Comparison of ENCODE assay signal across 8 mouse cellular contexts in genomic region chr15:86405527-86405926, GRCm38 (mm10).
A peak's percentile ranks its signal among the peaks of the same experiment; 100 is the strongest.
DNase-seq lines count a peak whose midpoint lies in the region; ATAC-seq and TF ChIP-seq lines count a peak whose summit lies in the region.

No protein-coding gene starts in this region.

- H3K27ac ChIP-seq in hindbrain, embryonic 11.5 days (ENCODE audit: low read depth, low read length), result no peak overlapping the region
- H3K27ac ChIP-seq in hindbrain, embryonic 13.5 days, result no peak overlapping the region

- ATAC-seq in hindbrain, embryonic 11.5 days (ENCODE audit: low FRiP score), result no peak
- no peak for ATAC-seq in hindbrain, embryonic 13.5 days (ENCODE audit: low FRiP score)

- no peaks in the 10 kb centered on the region for H3K9me3 ChIP-seq in hindbrain, embryonic 11.5 days (ENCODE audit: control insufficient read depth, low read length)
- no peaks in the 10 kb centered on the region for H3K9me3 ChIP-seq in hindbrain, embryonic 13.5 days
- no peaks in the 10 kb centered on the region for H3K9me3 ChIP-seq in E14TG2a.4 (ENCODE audit: low read length)

- no peak overlapping the region for H3K4me2 ChIP-seq in hindbrain, embryonic 11.5 days (replicated peaks; ENCODE audit: low read depth, low read length)
- H3K4me2 ChIP-seq in hindbrain, embryonic 13.5 days, result no peak overlapping the region

- DNase-seq in hindbrain, embryonic 11.5 days (ENCODE audit: low spot score), result peak; percentile 61
- peak; percentile 62 for DNase-seq in brain, embryonic 14.5 days (ENCODE audit: low read depth)
- peak; percentile 26 to 36 for DNase-seq in frontal cortex, postnatal 36 days (ENCODE audit: low spot score in 2 of 2)
- peak; percentile 34 for DNase-seq in layer of hippocampus, postnatal 36 days
- DNase-seq in naive thymus-derived CD4-positive, alpha-beta T cell, adult 2 months (ENCODE audit: low read depth), result peak; percentile 79
- peak; percentile 78 for DNase-seq in testis, postnatal 10 days (ENCODE audit: low spot score)

- H3K4me1 ChIP-seq in hindbrain, embryonic 11.5 days (replicated peaks; ENCODE audit: control insufficient read depth, insufficient read depth, low read length), result no peaks in the 10 kb centered on the region
- H3K4me1 ChIP-seq in hindbrain, embryonic 13.5 days (replicated peaks), result peaks cover 2% of the 10 kb centered on the region; the same call in 1 of the 2 replicates
- H3K4me1 ChIP-seq in E14TG2a.4 (replicated peaks; ENCODE audit: low read depth, low read length), result peaks cover 5% of the 10 kb centered on the region

- WGBS in hindbrain, embryonic 11.5 days, result 19% methylated on average over 4 of the region's 4 CpGs
- WGBS in hindbrain, embryonic 13.5 days, result 24% methylated on average over 4 of the region's 4 CpGs

- H3K36me3 ChIP-seq in hindbrain, embryonic 11.5 days (ENCODE audit: control insufficient read depth, insufficient read depth, low read length), result no peaks in the 10 kb centered on the region
- no peaks in the 10 kb centered on the region for H3K36me3 ChIP-seq in hindbrain, embryonic 13.5 days
- peaks cover 12% of the 10 kb centered on the region; the same call in 1 of the 2 replicates for H3K36me3 ChIP-seq in E14TG2a.4 (ENCODE audit: insufficient read depth, low read length)

- no peak overlapping the region for H3K9ac ChIP-seq in hindbrain, embryonic 11.5 days (ENCODE audit: low read depth, low read length)
- no peak overlapping the region for H3K9ac ChIP-seq in hindbrain, embryonic 13.5 days

- no peak overlapping the region for H3K4me3 ChIP-seq in hindbrain, embryonic 11.5 days (ENCODE audit: low read depth, low read length)
- H3K4me3 ChIP-seq in hindbrain, embryonic 13.5 days, result no peak overlapping the region
- H3K4me3 ChIP-seq in E14TG2a.4 (replicated peaks; ENCODE audit: low read length), result no peak overlapping the region

- TF ChIP-seq CTCF in E14TG2a.4 (conservative IDR thresholded peaks at IDR 0.05; ENCODE audit: low read length), result peak; percentile 89
- peak; percentile 85 for TF ChIP-seq CTCF in brain, embryonic 14.5 days (IDR thresholded peaks at IDR 0.05; ENCODE audit: borderline replicate concordance, extremely low read depth, insufficient read depth, insufficient read length)

- TF ChIP-seq POLR2A in brain, embryonic 14.5 days (IDR thresholded peaks at IDR 0.05; ENCODE audit: borderline replicate concordance, extremely low read depth, insufficient read depth, insufficient read length, poor library complexity, severe bottlenecking), result no peak

- no peaks in the 10 kb centered on the region for H3K27me3 ChIP-seq in hindbrain, embryonic 11.5 days (ENCODE audit: control insufficient read depth, insufficient read depth, low read length)
- H3K27me3 ChIP-seq in hindbrain, embryonic 13.5 days, result no peaks in the 10 kb centered on the region
- H3K27me3 ChIP-seq in E14TG2a.4 (ENCODE audit: insufficient read depth, low read length), result no peaks in the 10 kb centered on the region
